Mouse (Mus musculus): Measurements from ENCODE around the gene Ctrb1. TPM values are rescaled to one million over a fixed set of nuclear protein-coding genes. Genes with fewer than 3 reads are reported as not detected.

Gene Ctrb1
- total RNA-seq, 4 experiments from 2014 or later: not detected

Small RNAs within 50 kb of the gene (microRNA-seq; reads per million reads assigned to microRNA genes)
- gene Mir7076: 0 reads per million in 2 experiments

Other genes with a start within 250 kb of the Ctrb1 start
- gene Wdr59, start 168.9 kb downstream of the Ctrb1 start, total RNA-seq (2022): 10 to 100 TPM; 22.7 to 24.5 (median 23.7) TPM
- gene Znrf1, start 154.9 kb downstream of the Ctrb1 start, total RNA-seq (2022): 100 to 1,000 TPM in 1 of 4 experiments, 10 to 100 TPM in 3; 89.8 to 117 (median 93.0) TPM
- 1 to 10 TPM; 7.5 to 9.6 (median 9.0) TPM for gene Ldhd, start 60.6 kb downstream of the Ctrb1 start, total RNA-seq (2022)
- 10 to 100 TPM; 21.7 to 23.9 (median 22.5) TPM for gene Zfp1, start 47.6 kb downstream of the Ctrb1 start, total RNA-seq (2022)
- 10 to 100 TPM; 58.8 to 73.3 (median 62.6) TPM for gene Bcar1, start 52.8 kb upstream of the Ctrb1 start, total RNA-seq (2022)
- gene Cfdp1, start 163.3 kb upstream of the Ctrb1 start, total RNA-seq (2022): 10 to 100 TPM; 62.3 to 84.3 (median 70.8) TPM
- gene Tmem170, start 185.7 kb upstream of the Ctrb1 start, total RNA-seq (2022): 1 to 10 TPM; 3.7 to 5.4 (median 4.3) TPM
- under 1 TPM; 0.72 to 0.95 (median 0.82) TPM for gene Chst5, start 219.4 kb upstream of the Ctrb1 start, total RNA-seq (2022)
- gene Tmem231, start 242.9 kb upstream of the Ctrb1 start, total RNA-seq (2022): 10 to 100 TPM; 11.2 to 13.8 (median 12.7) TPM
- 100 to 1,000 TPM; 204 to 223 (median 217) TPM for gene Gabarapl2, start 249.7 kb upstream of the Ctrb1 start, total RNA-seq (2022)

Measured in layer of hippocampus, adult 8-10 months (tissue).